Mouse (Mus musculus) heart, adult 2 months (tissue): ENCODE results near the gene Ssh3.
A peak's percentile ranks its signal among the peaks of the same experiment; 100 is the strongest.

Experiments used
- CTCF ChIP-seq: fragments of 200-600 bp; IDR thresholded peaks from 2 replicates; pipeline ENCODE4 v1.8.1; 2022; ENCODE audit warnings: antibody characterized with exemption, mild to moderate bottlenecking, moderate library complexity
- EP300 ChIP-seq: fragments of 200-500 bp; IDR thresholded peaks from 2 replicates; pipeline ENCODE4 v1.6.1; 2011; ENCODE audit warnings: low read depth, low read length, control low read depth; ENCODE audit not compliant: insufficient read depth
- POLR2A ChIP-seq: fragments of 200-500 bp; IDR thresholded peaks from 2 replicates; pipeline ENCODE4 v1.6.1; 2011; ENCODE audit warnings: mild to moderate bottlenecking, low read depth, low read length, control low read depth; ENCODE audit not compliant: insufficient read depth

- TF ChIP-seq POLR2A (no peak), EP300 (peak; percentile 66; the same call in 1 of the 2 replicates), CTCF (peak; percentile 80)
Observed at GRCm38 (mm10) chr19:4309776-4310185, 40.8 kb upstream of the Ssh3 start.
